Mouse (Mus musculus): Measurements from ENCODE around the gene Fgfr2.

DNA sequence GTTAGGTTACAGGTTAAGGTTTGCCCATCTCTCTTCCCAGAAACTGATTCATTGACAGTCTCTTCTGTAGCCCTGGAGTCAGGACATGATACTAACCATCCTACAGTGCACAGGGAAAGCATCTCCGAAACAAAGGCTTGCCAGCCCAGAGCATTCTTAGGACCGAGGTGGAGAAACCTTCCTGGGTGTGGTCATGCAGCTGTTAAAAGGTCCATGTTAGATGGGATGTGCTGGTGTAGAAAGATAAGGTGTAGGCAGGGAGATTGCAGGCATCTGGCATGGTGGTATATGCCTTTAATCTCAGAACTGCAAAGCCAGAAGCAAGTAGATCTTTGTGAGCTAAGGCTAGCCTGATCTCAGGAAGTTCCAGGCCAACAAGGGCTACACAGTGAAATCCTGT, 1698.2 kb downstream of the Fgfr2 start:
- TF ChIP-seq POLR2A (IDR thresholded peaks at IDR 0.05; ENCODE audit: control insufficient read depth, low read depth, low read length): no peak
- no peak for TF ChIP-seq CTCF (IDR thresholded peaks at IDR 0.05; ENCODE audit: control insufficient read depth, insufficient read depth, insufficient replicate concordance, low read depth, low read length)
